Comparison of ENCODE assay signal across 8 mouse cellular contexts in the genomic region with DNA sequence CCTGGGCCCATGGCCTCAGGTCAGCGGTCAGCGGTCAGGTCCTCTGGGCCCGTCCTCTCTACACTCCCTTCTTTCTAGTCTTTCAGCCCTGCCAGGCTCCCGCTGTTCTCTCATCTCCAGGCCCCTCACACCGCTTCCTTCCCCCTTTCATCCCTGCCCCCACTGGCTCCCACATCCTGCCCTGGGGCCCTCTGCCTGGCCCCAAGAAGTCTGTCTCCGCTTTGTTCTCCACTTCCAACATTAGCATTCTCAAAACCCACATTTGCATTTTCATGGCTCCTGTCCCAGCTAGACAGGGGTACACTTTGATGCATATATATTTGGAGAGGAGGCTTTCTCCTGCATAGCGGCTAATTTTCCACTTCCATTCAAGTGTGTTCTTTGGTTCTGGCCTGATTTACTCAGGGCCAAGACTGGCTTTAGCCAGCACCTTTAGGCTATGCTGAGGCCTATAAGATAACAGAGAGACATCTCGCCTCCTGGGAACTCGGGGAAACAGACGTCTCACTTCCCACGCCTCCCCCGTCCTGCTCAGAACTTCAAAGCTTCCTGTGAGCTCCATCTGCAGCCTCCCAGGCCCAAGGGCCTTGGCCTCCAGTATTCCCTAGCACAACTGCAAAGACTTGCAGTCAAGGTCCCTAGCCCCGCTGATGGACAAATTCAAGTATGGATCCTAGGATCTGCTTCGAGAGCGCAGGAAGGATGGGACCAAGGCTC.
A peak's percentile ranks its signal among the peaks of the same experiment; 100 is the strongest.
DNase-seq lines count a peak whose midpoint lies in the region; ATAC-seq and TF ChIP-seq lines count a peak whose summit lies in the region.

No protein-coding gene starts in this region.

- 19% methylated on average over 15 of the region's 15 CpGs for WGBS in kidney, postnatal 0 days
- WGBS in forebrain, embryonic 13.5 days = 2% methylated on average over 15 of the region's 15 CpGs
- 14% methylated on average over 15 of the region's 15 CpGs for WGBS in limb, embryonic 11.5 days
- 4% methylated on average over 15 of the region's 15 CpGs for WGBS in neural tube, embryonic 14.5 days

- intact Hi-C loops in gastrocnemius, adult 2 months (cut with DNase I) = no loop called here

- ATAC-seq in kidney, postnatal 0 days (replicated peaks; ENCODE audit: low FRiP score, low read depth) = no peak
- ATAC-seq in forebrain, embryonic 13.5 days = peak; percentile 79
- ATAC-seq in limb, embryonic 11.5 days (ENCODE audit: insufficient number of reproducible peaks, low FRiP score, low TSS enrichment, low read depth) = no peak
- peak; percentile 39; the same call in 1 of the 2 replicates for ATAC-seq in neural tube, embryonic 14.5 days (ENCODE audit: low read depth)

- peaks cover 23% of the 10 kb centered on the region for H3K4me1 ChIP-seq in kidney, postnatal 0 days (replicated peaks; ENCODE audit: insufficient read depth, low read length)
- H3K4me1 ChIP-seq in forebrain, embryonic 13.5 days = peaks cover 54% of the 10 kb centered on the region
- H3K4me1 ChIP-seq in limb, embryonic 11.5 days (ENCODE audit: control insufficient read depth, insufficient read depth, low read length) = peaks cover 23% of the 10 kb centered on the region
- H3K4me1 ChIP-seq in neural tube, embryonic 14.5 days (ENCODE audit: control insufficient read depth, insufficient read depth, low read length) = peaks cover 16% of the 10 kb centered on the region; the same call in 1 of the 2 replicates

- no peaks in the 10 kb centered on the region for H3K9me3 ChIP-seq in kidney, postnatal 0 days (replicated peaks; ENCODE audit: low read length)
- H3K9me3 ChIP-seq in forebrain, embryonic 13.5 days (replicated peaks) = no peaks in the 10 kb centered on the region
- no peaks in the 10 kb centered on the region for H3K9me3 ChIP-seq in limb, embryonic 11.5 days (ENCODE audit: control insufficient read depth, low read length)
- H3K9me3 ChIP-seq in neural tube, embryonic 14.5 days (ENCODE audit: control insufficient read depth, low read length) = no peaks in the 10 kb centered on the region

- TF ChIP-seq CTCF in kidney, postnatal 0 days (IDR thresholded peaks at IDR 0.05; ENCODE audit: low read depth) = no peak
- TF ChIP-seq CTCF in gastrocnemius, adult 2 months (IDR thresholded peaks at IDR 0.05) = no peak

- H3K4me3 ChIP-seq in kidney, postnatal 0 days (replicated peaks; ENCODE audit: low read depth, low read length) = no peak overlapping the region
- no peak overlapping the region for H3K4me3 ChIP-seq in forebrain, embryonic 13.5 days
- H3K4me3 ChIP-seq in limb, embryonic 11.5 days (ENCODE audit: low read depth, low read length) = no peak overlapping the region
- no peak overlapping the region for H3K4me3 ChIP-seq in neural tube, embryonic 14.5 days (ENCODE audit: low read depth, low read length)
- H3K4me3 ChIP-seq in gastrocnemius, adult 2 months = no peak overlapping the region

- peak; percentile 51 for DNase-seq in kidney, postnatal 0 days (ENCODE audit: low spot score)
- DNase-seq in kidney, adult 18-20 months = no peak
- DNase-seq in WW6 (ENCODE audit: low read depth, low spot score) = peak; percentile 85
- peak; percentile 52 for DNase-seq in limb, embryonic 11.5 days (ENCODE audit: low spot score)
- DNase-seq in gastrocnemius, adult 2 months = no peak
- DNase-seq in lung, adult 18-20 months = no peak

- H3K27ac ChIP-seq in kidney, postnatal 0 days = 0 out of 2 replicates have a peak overlapping the region, but pooled peaks have one; percentile 1
- peak overlapping the region; percentile 86 for H3K27ac ChIP-seq in forebrain, embryonic 13.5 days
- H3K27ac ChIP-seq in limb, embryonic 11.5 days (replicated peaks; ENCODE audit: low read depth, low read length) = peak overlapping the region; percentile 56; the same call in 1 of the 2 replicates
- H3K27ac ChIP-seq in neural tube, embryonic 14.5 days (ENCODE audit: low read depth, low read length) = peak overlapping the region; percentile 30; the same call in 1 of the 2 replicates
- H3K27ac ChIP-seq in gastrocnemius, adult 2 months = no peak overlapping the region

- no peaks in the 10 kb centered on the region for H3K36me3 ChIP-seq in kidney, postnatal 0 days (ENCODE audit: insufficient read depth, low read length)
- H3K36me3 ChIP-seq in forebrain, embryonic 13.5 days (ENCODE audit: poor library complexity, severe bottlenecking) = no peaks in the 10 kb centered on the region
- H3K36me3 ChIP-seq in limb, embryonic 11.5 days (ENCODE audit: control insufficient read depth, insufficient read depth, low read length) = no peaks in the 10 kb centered on the region
- no peaks in the 10 kb centered on the region for H3K36me3 ChIP-seq in neural tube, embryonic 14.5 days (ENCODE audit: control insufficient read depth, insufficient read depth, low read length)

- H3K27me3 ChIP-seq in kidney, postnatal 0 days (ENCODE audit: insufficient read depth, low read length) = no peaks in the 10 kb centered on the region
- H3K27me3 ChIP-seq in forebrain, embryonic 13.5 days = no peaks in the 10 kb centered on the region
- H3K27me3 ChIP-seq in limb, embryonic 11.5 days (ENCODE audit: control insufficient read depth, insufficient read depth, low read length) = no peaks in the 10 kb centered on the region
- no peaks in the 10 kb centered on the region for H3K27me3 ChIP-seq in neural tube, embryonic 14.5 days (ENCODE audit: control insufficient read depth, insufficient read depth, low read length)

- H3K9ac ChIP-seq in kidney, postnatal 0 days (ENCODE audit: low read depth, low read length) = no peak overlapping the region
- no peak overlapping the region; the same call in 1 of the 2 replicates for H3K9ac ChIP-seq in forebrain, embryonic 13.5 days
- peak overlapping the region; percentile 43 for H3K9ac ChIP-seq in limb, embryonic 11.5 days (ENCODE audit: low read length)
- H3K9ac ChIP-seq in neural tube, embryonic 14.5 days (replicated peaks; ENCODE audit: low read depth, low read length) = no peak overlapping the region

- H3K4me2 ChIP-seq in kidney, postnatal 0 days (ENCODE audit: low read length) = peak overlapping the region; percentile 3; the same call in 1 of the 2 replicates
- H3K4me2 ChIP-seq in forebrain, embryonic 13.5 days = peak overlapping the region; percentile 33
- no peak overlapping the region; the same call in 1 of the 2 replicates for H3K4me2 ChIP-seq in limb, embryonic 11.5 days (ENCODE audit: low read depth, severe bottlenecking)
- no peak overlapping the region for H3K4me2 ChIP-seq in neural tube, embryonic 14.5 days (ENCODE audit: low read depth, low read length)

Comparison
In these comparisons a context has a peak if more than half of its experiments do, and no peak if none do; other contexts are left out.
1. DNase-seq: peak in kidney, postnatal 0 days (single experiment), WW6 (single experiment) and limb, embryonic 11.5 days (single experiment); none in kidney, adult 18-20 months (single experiment), gastrocnemius, adult 2 months (single experiment) and lung, adult 18-20 months (0 of 2).
2. ATAC-seq: peak in forebrain, embryonic 13.5 days (single experiment) and neural tube, embryonic 14.5 days (single experiment); none in kidney, postnatal 0 days (single experiment) and limb, embryonic 11.5 days (single experiment).
3. H3K4me2 ChIP-seq: peak in kidney, postnatal 0 days (single experiment) and forebrain, embryonic 13.5 days (single experiment); none in limb, embryonic 11.5 days (single experiment) and neural tube, embryonic 14.5 days (single experiment).